In genomic region chr3:106978728-106979127, GRCm38 (mm10) we compare ENCODE assay signal across 17 mouse cellular contexts. TPM values are rescaled to one million over a fixed set of nuclear protein-coding genes. Genes with fewer than 3 reads are reported as not detected.
DNase-seq lines count a peak whose midpoint lies in the region; ATAC-seq and TF ChIP-seq lines count a peak whose summit lies in the region.
"Had no signal": no experiment of that assay in that cellular context is flagged by ENCODE, and none has a peak within 500 bp of the region (broad histone marks: within the 10 kb centered on the region; RNA-seq: fewer than 3 reads in every experiment).

No protein-coding gene starts in this region.

- no peak for ATAC-seq in midbrain, embryonic 13.5 days
- ATAC-seq in midbrain, embryonic 11.5 days (ENCODE audit: low FRiP score) = no peak
- 0 out of 2 replicates have a peak, but pooled peaks have one; percentile 49 for ATAC-seq in midbrain, embryonic 15.5 days (replicated peaks)
- ATAC-seq: liver, embryonic 12.5 days had no signal

- no peaks in the 10 kb centered on the region for H3K36me3 ChIP-seq in midbrain, embryonic 13.5 days
- H3K36me3 ChIP-seq in midbrain, embryonic 11.5 days (ENCODE audit: control insufficient read depth, insufficient read depth, low read length) = no peaks in the 10 kb centered on the region
- no peaks in the 10 kb centered on the region for H3K36me3 ChIP-seq in midbrain, embryonic 15.5 days (replicated peaks)
- H3K36me3 ChIP-seq: embryonic facial prominence, embryonic 12.5 days; heart, embryonic 12.5 days; limb, embryonic 10.5 days; liver, embryonic 12.5 days had no signal

- 58% methylated on average over 6 of the region's 6 CpGs for WGBS in midbrain, embryonic 13.5 days
- WGBS in midbrain, embryonic 11.5 days = 69% methylated on average over 6 of the region's 6 CpGs
- WGBS in midbrain, embryonic 15.5 days = 37% methylated on average over 6 of the region's 6 CpGs

- DNase-seq in heart, adult 11 months = peak; percentile 55
- no peak for DNase-seq in heart, postnatal 36 days
- DNase-seq in midbrain, embryonic 11.5 days (ENCODE audit: low spot score, missing footprints) = no peak
- DNase-seq in right cerebral cortex, postnatal 4 days = peak; percentile 20
- DNase-seq in gastrocnemius, adult 2 months = no peak
- DNase-seq in heart, postnatal 14 days = no peak
- DNase-seq: cerebellum, adult 11-12 months; gastrocnemius, postnatal 25 days; kidney, adult 11 months; kidney, postnatal 36 days; thymus, postnatal 4 days had no signal

- intact Hi-C loops in heart, postnatal 36 days (cut with DNase I) = no loop called here
- intact Hi-C loops in gastrocnemius, adult 2 months (cut with DNase I) = no loop called here
- intact Hi-C loops in heart, postnatal 14 days (cut with DNase I) = no loop called here

- TF ChIP-seq CTCF in gastrocnemius, adult 2 months (IDR thresholded peaks at IDR 0.05) = no peak

- no peak overlapping the region for H3K4me3 ChIP-seq in midbrain, embryonic 13.5 days (replicated peaks)
- no peak overlapping the region for H3K4me3 ChIP-seq in midbrain, embryonic 11.5 days (ENCODE audit: low read depth, low read length)
- H3K4me3 ChIP-seq in midbrain, embryonic 15.5 days = no peak overlapping the region
- H3K4me3 ChIP-seq in gastrocnemius, adult 2 months = no peak overlapping the region
- H3K4me3 ChIP-seq: embryonic facial prominence, embryonic 12.5 days; heart, embryonic 12.5 days; limb, embryonic 10.5 days; liver, embryonic 12.5 days had no signal

- H3K9ac ChIP-seq in midbrain, embryonic 13.5 days (replicated peaks) = no peak overlapping the region
- no peak overlapping the region for H3K9ac ChIP-seq in midbrain, embryonic 11.5 days (ENCODE audit: low read length)
- H3K9ac ChIP-seq in midbrain, embryonic 15.5 days = no peak overlapping the region
- H3K9ac ChIP-seq: embryonic facial prominence, embryonic 12.5 days; heart, embryonic 12.5 days; liver, embryonic 12.5 days had no signal

- H3K4me2 ChIP-seq in midbrain, embryonic 13.5 days (replicated peaks) = no peak overlapping the region
- H3K4me2 ChIP-seq in midbrain, embryonic 11.5 days = no peak overlapping the region
- H3K4me2 ChIP-seq in midbrain, embryonic 15.5 days = no peak overlapping the region
- H3K4me2 ChIP-seq: embryonic facial prominence, embryonic 12.5 days; heart, embryonic 12.5 days; liver, embryonic 12.5 days had no signal

- no peaks in the 10 kb centered on the region for H3K9me3 ChIP-seq in midbrain, embryonic 13.5 days
- H3K9me3 ChIP-seq in midbrain, embryonic 11.5 days (ENCODE audit: control insufficient read depth, low read length) = no peaks in the 10 kb centered on the region
- no peaks in the 10 kb centered on the region for H3K9me3 ChIP-seq in midbrain, embryonic 15.5 days
- H3K9me3 ChIP-seq: embryonic facial prominence, embryonic 12.5 days; heart, embryonic 12.5 days; limb, embryonic 10.5 days; liver, embryonic 12.5 days had no signal

- peaks cover 19% of the 10 kb centered on the region for H3K4me1 ChIP-seq in midbrain, embryonic 13.5 days (replicated peaks)
- H3K4me1 ChIP-seq in midbrain, embryonic 11.5 days (ENCODE audit: control insufficient read depth, insufficient read depth, low read length) = no peaks in the 10 kb centered on the region
- H3K4me1 ChIP-seq in midbrain, embryonic 15.5 days = peaks cover 18% of the 10 kb centered on the region
- H3K4me1 ChIP-seq: embryonic facial prominence, embryonic 12.5 days; limb, embryonic 10.5 days; liver, embryonic 12.5 days had no signal

- no peaks in the 10 kb centered on the region for H3K27me3 ChIP-seq in midbrain, embryonic 13.5 days
- no peaks in the 10 kb centered on the region for H3K27me3 ChIP-seq in midbrain, embryonic 11.5 days (ENCODE audit: control insufficient read depth, insufficient read depth, low read length)
- no peaks in the 10 kb centered on the region for H3K27me3 ChIP-seq in midbrain, embryonic 15.5 days (replicated peaks)
- H3K27me3 ChIP-seq: embryonic facial prominence, embryonic 12.5 days; heart, embryonic 12.5 days; liver, embryonic 12.5 days had no signal

- H3K27ac ChIP-seq in midbrain, embryonic 13.5 days = 0 out of 2 replicates have a peak overlapping the region, but pooled peaks have one; percentile 22
- H3K27ac ChIP-seq in midbrain, embryonic 11.5 days (ENCODE audit: low read depth, low read length) = no peak overlapping the region
- H3K27ac ChIP-seq in midbrain, embryonic 15.5 days = peak overlapping the region; percentile 66
- no peak overlapping the region for H3K27ac ChIP-seq in gastrocnemius, adult 2 months
- H3K27ac ChIP-seq: embryonic facial prominence, embryonic 12.5 days; limb, embryonic 10.5 days; liver, embryonic 12.5 days had no signal

RNA-seq across cellular contexts. Expression of gene Kcna3, which starts 57.2 kb away (rescaled TPM):
- total RNA-seq in heart, postnatal 36 days (2021) = under 1 TPM; 0.31 to 0.57 TPM
- 10.1 and 12.5 TPM in 2 replicates for polyA plus RNA-seq in midbrain, embryonic 13.5 days (2015; fragmentation: Nextera tagmentation; extraction: Ambion mirVana)
- polyA plus RNA-seq in midbrain, embryonic 11.5 days (2014; fragmentation: Nextera tagmentation; extraction: Ambion mirVana) = 4.1 and 4.6 TPM in 2 replicates
- 18.8 and 22.1 TPM in 2 replicates for polyA plus RNA-seq in midbrain, embryonic 15.5 days (2015; fragmentation: Nextera tagmentation; extraction: Ambion mirVana)
- total RNA-seq in gastrocnemius, adult 2 months (2021) = not detected
- 1 to 10 TPM in 1 of 2 experiments, under 1 TPM in 1; 0.38 to 2.6 TPM for total RNA-seq in heart, postnatal 14 days (2021)
- total RNA-seq: gastrocnemius, postnatal 25 days had no signal

Comparison
In these comparisons a context has a peak if more than half of its experiments do, and no peak if none do; other contexts are left out.
1. DNase-seq: peak in heart, adult 11 months (single experiment) and right cerebral cortex, postnatal 4 days (single experiment); none in heart, postnatal 36 days (0 of 2), midbrain, embryonic 11.5 days (single experiment), gastrocnemius, adult 2 months (single experiment) and heart, postnatal 14 days (0 of 2).
2. H3K27ac ChIP-seq: peak in midbrain, embryonic 13.5 days (single experiment) and midbrain, embryonic 15.5 days (single experiment); none in midbrain, embryonic 11.5 days (single experiment) and gastrocnemius, adult 2 months (single experiment).